Mouse (Mus musculus): ENCODE results near the gene Hcn4. TPM values are rescaled to one million over a fixed set of nuclear protein-coding genes. Genes with fewer than 3 reads are reported as not detected.

Gene Hcn4
- 0.29 and 0.66 TPM in 2 replicates for polyA plus RNA-seq (2012; rRNA removed)

GRCm38 (mm10) chr9:58823139-58823917 is at the start of gene Hcn4:
Gene Hcn4, plus strand, starts transcription at chr9:58823412.
- no peak for DNase-seq (ENCODE audit: low read depth, low spot score)
- 1% methylated on average over 95 of the region's 95 CpGs for WGBS

- DNase-seq (ENCODE audit: low read depth, low spot score), result no peak
- WGBS, result 61% methylated on average over 3 of the region's 3 CpGs
Measured at GRCm38 (mm10) chr9:58774761-58775160, 48.5 kb upstream of the Hcn4 start.

- whole genome bisulfite sequencing, result 8% methylated on average over 2 of the region's 2 CpGs
- DNase-seq (ENCODE audit: low read depth, low spot score), result no peak
Measured at GRCm38 (mm10) chr9:58775363-58775762, 47.8 kb upstream of the Hcn4 start.

- DNase-seq (ENCODE audit: low read depth, low spot score), result no peak
- WGBS, result 66% methylated on average over 3 of the region's 3 CpGs
Measured at GRCm38 (mm10) chr9:58789476-58789875, 33.7 kb upstream of the Hcn4 start.

- DNase-seq (ENCODE audit: low read depth, low spot score), result no peak
- WGBS, result 72% methylated on average over 7 of the region's 7 CpGs
Measured at GRCm38 (mm10) chr9:58798155-58798554, 25.1 kb upstream of the Hcn4 start.

GRCm38 (mm10) chr9:58801441-58801840 is 21.8 kb upstream of the Hcn4 start:
- no peak for DNase-seq (ENCODE audit: low read depth, low spot score)
- 56% methylated on average over 2 of the region's 2 CpGs for WGBS

GRCm38 (mm10) chr9:58802294-58802693 is 20.9 kb upstream of the Hcn4 start:
- DNase-seq (ENCODE audit: low read depth, low spot score), result no peak
- 48% methylated on average over 4 of the region's 4 CpGs for WGBS

GRCm38 (mm10) chr9:58802802-58803201 is 20.4 kb upstream of the Hcn4 start:
- no peak for DNase-seq (ENCODE audit: low read depth, low spot score)
- 78% methylated on average over 5 of the region's 5 CpGs for WGBS

- DNase-seq (ENCODE audit: low read depth, low spot score), result peak; percentile 21
- WGBS, result 10% methylated on average over 15 of the region's 15 CpGs
Measured at GRCm38 (mm10) chr9:58805601-58806318, 17.5 kb upstream of the Hcn4 start.

GRCm38 (mm10) chr9:58811171-58811570 is 12.0 kb upstream of the Hcn4 start:
- WGBS, result 35% methylated on average over 3 of the region's 3 CpGs
- DNase-seq (ENCODE audit: low read depth, low spot score), result no peak

GRCm38 (mm10) chr9:58815552-58816260 is 7.5 kb upstream of the Hcn4 start:
- 51% methylated on average over 15 of the region's 15 CpGs for WGBS
- DNase-seq (ENCODE audit: low read depth, low spot score), result no peak

GRCm38 (mm10) chr9:58816458-58816857 is 6.8 kb upstream of the Hcn4 start:
- no peak for DNase-seq (ENCODE audit: low read depth, low spot score)
- WGBS, result 46% methylated on average over 9 of the region's 9 CpGs

- WGBS, result 40% methylated on average over 3 of the region's 3 CpGs
Measured at GRCm38 (mm10) chr9:58817676-58818075, 5.5 kb upstream of the Hcn4 start.

GRCm38 (mm10) chr9:58822431-58823091 is 651 bp upstream of the Hcn4 start:
- WGBS, result 1% methylated on average over 62 of the region's 62 CpGs
- DNase-seq (ENCODE audit: low read depth, low spot score), result no peak

More at GRCm38 (mm10) chr9:58817676-58818075, 5.5 kb upstream of the Hcn4 start:
- no peak for DNase-seq (ENCODE audit: low read depth, low spot score)

GRCm38 (mm10) chr9:58823918-58824215 is 655 bp downstream of the Hcn4 start:
- 4% methylated on average over 35 of the region's 35 CpGs for WGBS
- no peak for DNase-seq (ENCODE audit: low read depth, low spot score)

GRCm38 (mm10) chr9:58829627-58830026 is 6.4 kb downstream of the Hcn4 start:
- 79% methylated on average over 4 of the region's 4 CpGs for WGBS
- DNase-seq (ENCODE audit: low read depth, low spot score), result no peak

GRCm38 (mm10) chr9:58832939-58833338 is 9.7 kb downstream of the Hcn4 start:
- DNase-seq (ENCODE audit: low read depth, low spot score), result peak; percentile 61
- WGBS, result 29% methylated on average over 3 of the region's 3 CpGs

- no peak for DNase-seq (ENCODE audit: low read depth, low spot score)
- whole genome bisulfite sequencing, result 70% methylated on average over 5 of the region's 5 CpGs
Measured at GRCm38 (mm10) chr9:58837174-58837573, 14.0 kb downstream of the Hcn4 start.

- no peak for DNase-seq (ENCODE audit: low read depth, low spot score)
- WGBS, result 60% methylated on average over 5 of the region's 5 CpGs
Measured at GRCm38 (mm10) chr9:58838504-58838903, 15.3 kb downstream of the Hcn4 start.

- no peak for DNase-seq (ENCODE audit: low read depth, low spot score)
- WGBS, result 11% methylated on average over 6 of the region's 6 CpGs
Measured at GRCm38 (mm10) chr9:58841655-58842054, 18.4 kb downstream of the Hcn4 start.

All from large intestine, adult 2 months (tissue).